Mouse (Mus musculus) lung, postnatal 0 days (tissue): ENCODE data around the gene Mapk8ip2.
"Not testable (repeated sequence)": the region's sequence is repeated elsewhere in the genome, so short reads cannot be mapped to it uniquely, and the experiment has no call there.

Experiments used
- CTCF ChIP-seq: IDR thresholded peaks from 2 replicates; pipeline ENCODE4 v1.5.1; 2016; ENCODE audit warnings: antibody characterized with exemption, mild to moderate bottlenecking
- EP300 ChIP-seq: IDR thresholded peaks from 2 replicates; pipeline ENCODE4 v1.6.1; 2016; ENCODE audit warnings: antibody characterized with exemption, mild to moderate bottlenecking, control low read depth

DNA sequence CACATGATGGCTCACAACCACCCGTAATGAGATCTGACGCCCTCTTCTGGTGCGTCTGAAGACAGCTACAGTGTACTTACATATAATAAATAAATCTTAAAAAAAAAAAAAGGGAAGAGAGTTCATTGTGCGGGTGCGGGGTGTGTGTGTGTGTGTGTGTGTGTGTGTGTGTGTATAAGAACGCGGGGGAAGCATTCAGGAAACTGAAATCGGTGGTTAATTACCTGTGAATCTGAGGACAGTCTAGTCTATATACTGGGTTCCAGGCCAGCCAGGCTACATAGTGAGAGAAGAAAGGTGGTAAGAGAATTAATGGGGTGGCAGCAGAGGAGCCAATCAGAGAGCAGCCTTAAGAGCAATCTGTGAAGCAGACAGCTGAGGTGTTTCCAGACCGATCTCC, 22.9 kb upstream of the Mapk8ip2 start:
- TF ChIP-seq CTCF, EP300: not testable (repeated sequence)
